Mouse (Mus musculus): Measurements from ENCODE around the gene Evx2.

Evx2 gene

DNA sequence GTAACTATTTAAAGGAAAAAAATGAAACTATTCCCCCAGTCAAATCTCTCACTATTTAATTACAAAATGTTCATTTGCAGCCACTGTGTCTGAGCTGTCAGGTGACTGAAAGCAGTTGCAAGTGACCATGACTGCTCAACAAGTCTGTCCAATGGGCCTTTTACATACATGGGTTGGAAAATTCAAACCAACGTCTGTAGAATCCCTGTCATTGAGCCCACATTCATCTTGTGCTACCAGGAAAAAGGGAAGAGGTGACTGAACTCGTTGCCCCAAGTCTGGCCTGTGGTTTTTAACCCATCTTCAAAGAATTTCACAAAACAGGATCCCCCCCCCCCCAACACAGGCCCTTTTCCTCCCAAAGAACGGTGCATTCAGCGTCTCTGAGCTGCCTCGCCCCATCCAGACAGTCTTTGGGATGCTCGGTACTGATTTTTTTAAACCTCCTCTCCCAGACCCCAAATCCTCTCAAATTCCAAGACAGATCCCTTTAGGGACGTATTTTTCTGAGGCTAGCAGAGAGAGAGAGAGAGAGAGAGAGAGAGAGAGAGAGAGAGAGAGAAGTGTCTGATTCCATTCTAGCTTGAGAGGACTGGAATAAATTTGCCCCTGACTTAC lies 36.6 kb upstream of the Evx2 start:
- DNase-seq (ENCODE audit: low spot score in 2 of 2) = no peak

DNA sequence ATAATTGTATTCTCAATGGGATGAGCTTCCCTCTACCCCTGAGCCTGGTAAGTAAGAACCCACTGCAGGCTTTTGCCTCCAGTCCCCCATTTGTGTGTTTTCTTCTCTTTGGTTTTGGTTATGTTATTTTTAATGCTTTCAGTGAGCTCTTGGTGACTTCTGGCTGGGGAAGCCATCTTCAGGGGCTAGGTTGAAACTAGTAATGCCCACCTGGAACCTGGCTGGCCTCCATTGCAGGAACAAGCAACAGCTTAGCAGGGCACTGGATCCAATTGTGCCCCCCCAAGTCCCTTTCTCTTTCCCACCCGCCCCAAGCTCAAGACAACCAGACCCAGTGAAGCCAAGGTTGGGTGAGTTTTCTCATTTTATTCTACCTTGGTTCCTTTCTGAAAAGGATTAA lies 36.0 kb upstream of the Evx2 start:
- no peak for DNase-seq (ENCODE audit: low spot score in 2 of 2)

DNA sequence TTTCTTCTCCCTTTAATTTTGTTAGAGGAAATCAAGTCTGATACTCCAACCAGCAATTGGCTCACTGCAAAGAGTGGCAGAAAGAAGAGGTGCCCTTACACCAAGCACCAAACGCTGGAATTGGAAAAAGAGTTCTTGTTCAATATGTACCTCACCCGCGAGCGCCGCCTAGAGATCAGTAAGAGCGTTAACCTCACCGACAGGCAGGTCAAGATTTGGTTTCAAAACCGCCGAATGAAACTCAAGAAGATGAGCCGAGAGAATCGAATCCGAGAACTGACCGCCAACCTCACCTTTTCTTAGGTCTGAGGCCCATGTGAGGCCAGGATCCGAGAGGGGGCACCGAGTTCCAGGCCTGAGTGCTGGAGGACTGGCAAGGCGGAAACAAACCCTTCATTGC lies 34.7 kb upstream of the Evx2 start:
- no peak for DNase-seq (ENCODE audit: low spot score in 2 of 2)

DNA sequence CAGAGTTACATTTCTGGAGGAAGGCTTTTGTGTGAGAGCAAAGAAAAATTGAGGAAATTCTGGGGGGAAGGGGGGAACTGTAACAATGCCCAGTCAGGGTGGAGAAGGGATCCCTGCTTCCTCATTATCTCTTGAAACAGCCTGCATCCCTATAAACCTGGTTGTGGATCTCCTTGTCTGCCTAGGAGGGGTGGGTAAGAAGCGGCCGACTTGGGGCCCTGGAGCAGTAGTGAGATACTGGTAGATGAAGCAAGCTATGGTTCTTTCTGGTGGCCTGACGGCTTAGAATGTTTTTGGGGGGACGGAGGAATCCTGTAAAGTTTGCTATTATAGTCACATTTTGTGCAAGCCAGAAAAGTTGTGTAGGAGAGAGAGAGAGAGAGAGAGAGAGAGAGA lies 34.1 kb upstream of the Evx2 start:
- DNase-seq (ENCODE audit: low spot score in 2 of 2) = no peak

DNA sequence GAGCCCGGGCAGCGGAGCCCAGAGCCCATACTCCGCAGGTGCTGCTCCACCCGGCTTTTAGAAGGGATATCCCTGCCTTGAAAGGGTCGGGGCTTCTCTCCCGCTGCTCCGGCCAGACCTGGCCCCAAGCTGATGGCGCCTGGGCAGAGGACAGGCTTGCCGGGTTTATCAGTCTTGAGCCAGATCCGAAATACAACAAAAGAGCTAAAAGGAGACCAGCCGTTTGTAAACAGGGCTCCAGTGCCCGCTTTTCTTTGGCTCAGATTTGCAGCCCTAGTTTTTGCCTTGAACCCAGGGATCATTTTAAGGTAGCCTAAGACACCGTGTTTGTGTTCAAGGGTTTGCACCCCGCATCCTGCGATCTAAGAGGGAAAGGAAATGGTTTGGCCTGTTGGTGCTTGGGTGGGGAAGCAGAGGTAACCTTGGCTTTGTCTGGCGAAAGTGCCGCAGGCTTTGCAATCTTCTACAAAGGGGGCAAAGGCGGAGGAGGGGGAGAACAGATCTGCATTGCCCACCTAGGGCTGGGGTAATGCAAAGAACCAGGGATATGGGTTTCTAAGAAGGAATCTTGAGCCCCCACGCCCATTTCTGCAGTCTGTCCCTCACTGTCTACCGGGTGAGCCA lies 33.6 kb upstream of the Evx2 start:
- DNase-seq (ENCODE audit: low spot score in 2 of 2) = no peak

DNA sequence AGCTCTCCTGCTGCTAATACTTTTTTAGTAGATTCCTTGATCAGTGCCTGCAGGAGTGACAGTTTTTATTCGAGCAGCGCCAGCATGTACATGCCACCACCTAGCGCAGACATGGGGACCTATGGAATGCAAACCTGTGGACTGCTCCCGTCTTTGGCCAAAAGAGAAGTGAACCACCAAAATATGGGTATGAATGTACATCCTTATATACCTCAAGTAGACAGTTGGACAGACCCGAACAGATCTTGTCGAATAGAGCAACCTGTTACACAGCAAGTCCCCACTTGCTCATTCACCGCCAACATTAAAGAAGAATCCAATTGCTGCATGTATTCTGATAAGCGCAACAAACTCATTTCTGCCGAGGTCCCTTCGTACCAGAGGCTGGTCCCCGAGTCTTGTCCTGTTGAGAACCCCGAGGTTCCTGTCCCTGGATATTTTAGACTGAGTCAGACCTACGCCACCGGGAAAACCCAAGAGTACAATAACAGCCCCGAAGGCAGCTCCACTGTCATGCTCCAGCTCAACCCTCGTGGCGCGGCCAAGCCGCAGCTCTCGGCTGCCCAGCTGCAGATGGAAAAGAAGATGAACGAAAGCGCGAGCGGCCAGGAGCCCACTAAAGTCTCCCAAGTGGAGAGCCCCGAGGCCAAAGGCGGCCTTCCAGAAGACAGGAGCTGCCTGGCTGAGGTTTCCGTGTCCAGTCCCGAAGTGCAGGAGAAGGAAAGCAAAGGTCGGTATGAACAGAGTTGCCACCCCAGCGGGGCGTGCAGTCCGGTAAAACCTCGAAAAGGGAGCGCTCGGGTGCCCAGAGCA lies 32.8 kb upstream of the Evx2 start:
- no peak for DNase-seq (ENCODE audit: low spot score in 2 of 2)

DNA sequence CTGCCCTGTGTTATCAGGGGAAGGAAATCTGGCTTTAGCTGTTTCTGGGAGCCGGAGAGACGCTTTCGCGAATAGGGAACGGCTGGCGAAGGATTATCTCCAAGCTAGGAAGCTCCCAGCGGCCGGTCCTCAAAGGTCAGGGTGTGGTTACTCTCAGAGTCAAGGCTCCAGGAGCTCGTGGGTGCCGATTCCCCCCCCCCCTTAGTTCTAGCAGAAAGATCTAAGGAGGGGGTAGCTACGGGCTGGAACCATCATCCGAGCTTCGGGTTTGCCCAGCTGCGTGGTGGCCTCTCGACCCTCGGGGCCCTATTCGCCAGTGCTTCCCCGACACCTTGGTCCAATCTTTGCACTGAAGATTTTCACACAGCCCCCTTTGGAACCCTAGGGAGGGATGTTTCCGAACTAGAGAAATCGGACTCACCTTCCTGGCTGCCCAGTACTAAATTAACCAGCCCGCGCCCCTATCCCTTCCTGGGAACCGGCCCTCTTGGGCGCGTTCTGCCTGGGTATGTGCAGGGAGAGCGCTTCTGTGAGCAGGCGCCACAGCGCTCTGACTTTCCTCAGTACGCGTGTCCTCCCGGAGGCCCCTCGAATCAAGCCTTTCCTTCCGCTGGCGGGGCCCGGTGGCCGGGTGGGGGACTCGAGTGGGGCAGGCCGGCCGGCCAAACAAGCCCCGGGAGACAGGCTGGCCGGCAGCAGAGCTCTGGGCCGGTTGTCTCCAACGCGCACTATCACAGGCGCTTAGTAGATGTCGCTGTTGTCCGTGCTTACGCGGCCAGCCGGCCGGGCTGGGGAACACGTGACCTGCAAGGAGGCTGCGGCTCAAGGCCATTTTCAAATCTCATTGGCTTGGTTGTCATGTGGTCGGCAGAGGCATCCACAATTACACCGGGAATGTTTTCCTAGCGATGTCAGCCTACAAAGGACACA lies 31.9 kb upstream of the Evx2 start, which contains the start of gene Hoxd10:
TSS of gene Hoxd10 (plus strand) at position 903 of the 930 bp plus-strand sequence.
- DNase-seq (ENCODE audit: low spot score in 2 of 2) = no peak

DNA sequence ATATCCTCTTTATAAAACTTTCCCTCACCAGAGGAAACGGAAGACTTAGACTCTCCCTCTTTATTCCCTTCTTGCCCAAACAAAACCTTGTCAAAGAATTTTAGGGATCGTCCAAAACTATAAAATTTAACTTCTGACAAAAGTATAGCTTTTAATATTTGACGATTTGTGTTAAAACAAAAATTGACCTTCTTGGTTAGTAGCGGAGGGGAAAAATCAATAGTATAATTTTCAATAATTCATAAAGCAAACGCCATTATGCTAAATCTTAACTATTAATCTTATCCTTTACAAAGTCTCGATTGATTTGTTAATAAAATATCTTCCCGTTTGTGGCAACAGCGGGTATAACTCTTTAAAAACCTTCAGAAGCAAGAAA lies 31.0 kb upstream of the Evx2 start:
- no peak for DNase-seq (ENCODE audit: low spot score in 2 of 2)

DNA sequence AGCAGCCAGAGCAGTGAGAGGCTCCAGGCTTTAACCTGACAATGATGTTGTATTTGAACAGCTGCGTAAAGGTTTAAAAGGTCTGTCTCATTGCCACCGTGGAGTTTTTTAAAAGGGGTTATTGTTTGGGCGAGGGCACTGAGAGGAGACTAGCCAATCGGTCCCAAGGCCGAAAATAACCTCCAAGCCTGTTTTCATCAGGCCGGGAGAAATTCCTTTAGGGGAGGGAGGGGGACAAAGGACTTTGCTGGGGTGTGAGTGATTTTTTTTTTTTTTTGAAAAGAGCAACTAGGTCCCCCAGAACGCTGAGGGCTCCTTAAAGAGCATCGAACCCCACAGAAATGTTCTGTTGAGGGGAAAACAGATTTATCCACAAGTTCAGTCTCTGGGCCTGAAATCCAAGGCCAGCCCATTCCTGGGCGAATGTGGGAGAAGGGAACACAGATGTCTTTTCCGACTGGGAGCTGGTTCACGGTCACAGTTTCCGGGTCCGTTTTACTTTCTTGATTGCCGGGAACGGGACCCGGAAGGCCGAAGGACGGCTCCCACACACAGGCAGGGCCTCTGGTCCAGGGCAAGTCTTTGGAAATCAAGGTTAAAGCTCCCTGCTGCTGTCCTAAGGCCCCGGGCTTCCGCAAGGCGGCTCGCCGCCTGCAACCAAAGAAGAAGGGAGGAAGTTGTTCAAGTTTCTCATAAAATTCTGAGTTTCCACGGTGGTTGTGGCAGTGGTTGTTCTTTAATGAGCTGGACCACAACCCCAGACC lies 30.4 kb upstream of the Evx2 start:
- no peak for DNase-seq (ENCODE audit: low spot score in 2 of 2)

DNA sequence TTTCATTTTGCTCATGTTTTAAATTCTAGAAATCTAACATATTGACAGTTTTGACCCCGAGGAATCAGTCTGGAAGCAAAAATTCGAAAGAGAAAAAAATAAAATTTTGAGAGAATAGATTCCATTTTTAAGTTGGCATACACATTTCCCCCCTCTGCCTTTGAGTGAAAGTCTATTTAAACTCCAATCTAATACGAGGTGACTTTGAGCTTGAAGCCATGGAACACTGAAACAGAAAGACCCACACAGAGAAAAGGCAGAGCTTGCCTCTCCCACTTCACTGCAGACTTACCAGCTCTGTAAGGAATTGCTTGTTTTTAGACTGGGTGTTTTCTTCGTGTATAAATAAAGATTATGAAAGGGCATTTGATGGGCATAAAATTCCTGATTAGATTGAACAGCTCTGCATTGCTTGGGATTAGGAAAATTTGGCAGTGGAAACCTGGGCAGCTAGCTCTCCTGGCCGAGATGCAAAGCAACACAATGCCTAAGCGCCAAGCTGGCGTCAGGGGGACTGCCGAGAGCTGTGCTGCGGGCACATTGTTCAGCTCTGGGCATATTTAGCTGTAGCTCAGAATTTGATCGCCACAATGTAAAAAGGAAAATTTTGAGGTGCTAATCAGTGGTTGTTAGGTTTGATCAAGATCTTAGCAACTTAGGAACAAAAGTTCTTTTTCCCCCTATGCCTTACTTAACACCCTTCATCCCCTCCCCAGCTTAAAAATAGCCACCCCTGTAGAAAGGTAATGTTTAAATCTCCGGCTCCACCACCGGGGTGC lies 29.6 kb upstream of the Evx2 start:
- DNase-seq (ENCODE audit: low spot score in 2 of 2) = no peak

DNA sequence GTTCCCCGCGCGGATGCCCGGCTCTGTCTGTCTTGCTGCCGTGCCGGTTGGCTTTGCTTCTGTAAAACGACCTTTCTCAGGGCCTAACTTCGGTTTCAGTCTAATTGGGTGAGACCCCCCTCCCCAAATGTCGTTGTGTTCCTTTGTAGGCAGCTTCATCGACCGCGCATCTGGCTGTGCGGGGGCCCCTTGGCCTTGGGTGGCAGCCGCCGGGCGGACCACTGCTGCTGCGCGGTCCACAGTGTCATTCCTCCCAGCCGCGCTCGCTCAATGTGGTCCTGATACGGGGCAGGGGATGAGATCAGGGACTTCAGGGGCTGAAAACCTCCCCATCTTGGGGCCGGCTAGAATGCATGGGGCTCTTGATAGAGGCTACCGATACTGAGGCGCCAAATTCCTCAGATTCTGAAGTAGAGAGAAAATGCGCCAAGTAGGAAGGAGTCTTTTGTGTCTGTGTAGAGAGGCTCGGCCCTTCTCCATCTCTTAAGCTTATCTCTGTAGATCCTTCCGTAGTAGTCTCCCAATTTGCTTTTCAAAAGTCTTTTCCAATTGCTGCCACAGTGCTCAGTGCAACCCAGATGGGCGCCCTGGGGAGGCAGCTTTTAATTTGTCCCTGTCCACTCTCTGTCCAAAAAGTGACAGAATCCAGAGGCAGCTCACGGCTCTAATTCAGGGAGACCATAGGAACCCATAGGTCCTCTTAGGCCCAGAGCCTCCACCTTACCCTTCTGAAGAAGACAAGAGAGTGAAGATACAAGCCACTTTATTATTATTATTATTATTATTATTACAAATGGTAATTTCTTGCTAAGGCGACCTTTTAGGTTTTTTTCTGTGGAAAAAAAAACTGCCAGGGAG lies 28.6 kb upstream of the Evx2 start:
- DNase-seq (ENCODE audit: low spot score in 2 of 2) = no peak

DNA sequence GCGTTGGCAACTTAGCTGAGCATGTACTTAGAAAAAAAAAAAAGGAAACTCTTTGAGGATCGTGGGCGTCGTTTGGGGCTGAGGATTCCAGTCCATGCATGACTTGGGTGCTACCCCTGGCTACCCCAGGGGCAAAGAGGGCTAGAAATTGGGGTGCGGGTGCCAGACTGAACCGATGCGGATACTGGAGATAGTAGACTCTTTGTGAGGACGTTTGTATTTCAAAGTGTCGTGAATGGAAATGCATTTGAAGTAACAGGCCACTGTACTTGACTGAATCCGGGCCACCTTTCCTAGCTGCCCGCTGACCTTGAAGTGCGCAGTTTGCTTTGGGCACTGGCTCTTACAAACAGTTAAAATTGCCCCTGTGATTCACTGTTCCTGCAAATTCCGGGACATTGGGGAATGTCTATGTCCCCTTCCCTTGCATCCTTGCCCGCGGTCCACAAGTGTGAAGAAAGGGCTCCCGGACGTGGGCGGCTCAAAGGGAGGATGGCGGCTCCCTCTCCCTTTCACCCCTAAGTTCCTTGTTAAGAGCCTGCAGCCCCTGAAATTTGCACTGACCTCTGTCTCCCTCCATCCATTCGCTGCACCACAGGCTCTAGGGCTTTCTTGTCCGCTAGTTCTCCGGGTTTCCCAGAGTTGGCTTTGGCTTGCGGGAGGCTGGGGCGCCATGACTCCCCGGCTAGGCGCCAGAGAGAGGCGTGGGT lies 27.8 kb upstream of the Evx2 start:
- no peak for DNase-seq (ENCODE audit: low spot score in 2 of 2)

DNA sequence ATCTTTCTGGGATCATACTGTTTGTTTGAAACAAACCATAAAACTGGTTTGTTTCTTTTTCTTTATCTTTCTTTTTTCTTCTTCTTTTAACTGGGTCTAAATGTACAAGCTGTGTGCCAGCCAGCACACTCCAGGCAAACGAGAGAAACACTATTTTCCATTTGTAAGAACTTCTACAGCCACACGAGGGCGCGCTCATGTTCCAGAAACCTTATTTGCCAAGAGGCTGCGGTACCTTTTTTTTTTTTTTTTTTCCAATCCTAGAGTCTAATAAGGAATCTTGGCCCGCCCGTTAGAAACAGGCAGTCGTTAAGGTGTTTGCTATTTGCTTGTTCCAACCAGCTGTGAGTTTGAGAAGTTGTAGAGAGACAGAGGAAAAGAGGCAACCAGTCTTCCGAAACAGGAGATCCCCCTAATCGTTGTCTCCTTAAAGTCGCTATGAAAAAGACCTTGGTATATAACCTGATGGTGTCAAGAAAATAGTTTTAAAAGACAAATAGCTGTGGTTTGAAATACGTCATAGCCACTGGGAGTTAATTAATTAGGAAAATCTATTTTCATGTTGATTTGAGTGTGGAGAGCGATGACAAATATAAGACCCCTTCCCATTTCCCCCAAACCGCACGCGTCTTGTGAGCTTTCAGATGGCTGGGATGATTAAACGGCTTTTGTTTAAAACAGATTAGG lies 27.1 kb upstream of the Evx2 start:
- DNase-seq (ENCODE audit: low spot score in 2 of 2) = peak in 1 of 2 experiments; percentile 60

DNA sequence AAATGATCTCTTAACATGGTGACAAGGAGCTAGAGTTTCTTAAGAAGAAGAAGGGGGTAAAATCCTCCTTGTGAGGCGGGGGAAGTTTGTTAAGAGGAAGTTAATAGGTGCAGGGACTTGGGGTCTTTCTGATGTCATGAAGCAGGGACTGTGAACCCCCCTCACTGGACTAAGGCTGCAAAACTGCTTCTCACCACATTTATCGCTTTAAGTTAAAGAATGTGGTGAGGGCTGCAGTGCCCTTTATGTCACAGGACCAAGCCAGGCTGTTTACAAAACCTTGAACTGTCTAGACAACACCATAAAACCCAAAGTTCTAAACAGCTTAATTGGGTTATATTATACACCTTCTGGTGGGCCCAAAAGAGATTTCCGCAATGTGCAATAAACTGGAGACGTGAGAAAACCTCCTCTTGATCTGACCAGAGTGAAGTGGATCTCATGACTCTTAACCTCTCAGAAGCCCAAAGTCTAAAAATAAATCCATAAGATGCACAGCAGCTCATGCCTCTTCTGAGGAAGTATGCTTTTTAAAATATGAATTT lies 25.8 kb upstream of the Evx2 start:
- no peak for DNase-seq (ENCODE audit: low spot score in 2 of 2)

DNA sequence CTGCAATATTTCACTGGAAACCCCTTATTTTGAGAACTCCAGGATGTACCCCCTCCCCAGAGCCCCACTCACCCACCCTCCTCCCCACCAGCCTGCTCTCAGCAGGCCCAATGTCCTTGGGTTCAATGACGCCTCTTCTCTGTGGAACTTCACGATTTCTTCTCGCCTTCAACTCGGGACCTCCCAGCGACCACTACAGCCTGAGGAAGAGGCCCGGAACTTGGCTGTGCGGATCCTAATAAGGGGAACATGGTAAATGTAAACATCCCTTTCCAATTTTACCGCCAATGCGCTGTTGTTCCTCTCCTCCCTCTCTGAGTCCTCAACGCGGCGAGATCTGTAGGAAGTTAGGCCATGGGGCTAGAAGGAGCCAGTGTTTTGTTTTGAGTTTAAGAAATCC lies 24.7 kb upstream of the Evx2 start:
- DNase-seq (ENCODE audit: low spot score in 2 of 2) = no peak

DNA sequence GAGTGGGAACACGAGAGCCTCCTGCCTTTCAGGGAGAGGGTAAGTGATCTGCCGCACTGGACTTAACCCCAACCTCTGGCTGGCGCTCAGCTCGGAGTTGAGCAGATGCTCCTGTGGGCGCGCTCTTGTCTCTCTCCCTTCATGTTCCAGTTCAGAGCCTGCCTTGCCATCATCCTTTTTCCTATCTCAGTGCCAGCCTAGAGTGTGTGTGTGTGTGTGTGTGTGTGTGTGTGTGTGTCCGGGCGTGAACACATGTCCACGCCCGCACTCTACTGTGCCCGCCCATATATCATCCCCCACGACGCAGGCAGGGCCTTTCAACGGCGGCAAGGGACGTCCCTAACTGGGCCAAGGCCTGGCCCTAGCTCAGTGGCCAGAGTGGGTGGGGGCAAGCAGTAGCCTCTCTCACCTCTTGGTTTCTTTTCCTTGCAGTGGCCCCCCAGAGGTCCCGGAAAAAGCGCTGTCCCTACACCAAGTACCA lies 24.2 kb upstream of the Evx2 start:
- no peak for DNase-seq (ENCODE audit: low spot score in 2 of 2)

DNA sequence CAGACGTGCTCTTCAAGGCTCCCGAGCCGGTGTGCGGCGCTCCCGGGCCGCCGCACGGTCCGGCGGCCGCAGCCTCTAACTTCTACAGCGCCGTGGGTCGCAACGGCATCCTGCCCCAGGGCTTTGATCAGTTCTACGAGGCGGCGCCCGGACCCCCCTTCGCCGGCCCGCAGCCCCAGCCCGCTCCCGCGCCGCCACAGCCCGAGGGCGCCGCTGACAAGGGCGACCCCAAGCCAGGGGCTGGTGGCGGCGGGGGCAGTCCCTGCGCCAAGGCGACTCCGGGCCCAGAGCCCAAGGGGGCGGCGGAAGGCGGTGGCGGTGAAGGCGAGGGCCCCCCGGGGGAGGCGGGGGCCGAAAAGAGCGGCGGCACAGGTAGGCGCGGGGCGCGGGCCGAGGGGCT lies 23.4 kb upstream of the Evx2 start:
- DNase-seq (ENCODE audit: low spot score in 2 of 2) = no peak
